Mouse (Mus musculus): ENCODE measurements around the gene BC017158. TPM values are rescaled to one million over a fixed set of nuclear protein-coding genes. Genes with fewer than 3 reads are reported as not detected.

Gene BC017158
- polyA plus RNA-seq, 1 experiment: 10.0 TPM

DNA sequence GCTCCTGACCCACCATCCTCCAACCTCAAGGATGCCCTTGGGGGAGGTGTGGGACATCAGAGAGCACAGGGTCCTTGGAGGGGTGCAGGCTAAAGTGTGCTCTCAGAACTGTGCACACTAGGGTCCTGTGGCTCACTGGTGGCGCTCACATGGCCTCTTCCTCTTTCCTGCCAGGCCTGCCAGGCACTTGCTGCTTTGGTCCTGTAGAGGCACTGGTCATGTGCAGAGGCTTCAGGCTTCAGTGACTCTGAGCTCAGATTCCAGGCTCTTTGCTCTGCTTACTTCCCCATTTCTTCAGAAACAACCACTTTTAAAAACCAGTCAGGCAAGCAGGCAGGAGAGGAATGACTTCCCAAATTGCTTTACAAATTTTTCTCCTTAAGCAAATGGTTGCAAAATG lies 34.9 kb upstream of the BC017158 start:
- Histone ChIP-seq H3K27me3 (ENCODE audit: control insufficient read depth, insufficient read depth, low read length) (no peaks in the 10 kb centered on the region), H3K4me3 (ENCODE audit: control insufficient read depth, low read depth, low read length) (no peak overlapping the region), H3K36me3 (ENCODE audit: control insufficient read depth, insufficient read depth, low read length) (no peaks in the 10 kb centered on the region), H3K27ac (ENCODE audit: control insufficient read depth, insufficient read depth, low read depth, low read length) (no peak overlapping the region), H3K4me1 (ENCODE audit: control insufficient read depth, insufficient read depth, low read length) (no peaks in the 10 kb centered on the region)
- TF ChIP-seq POLR2A (IDR thresholded peaks at IDR 0.05; ENCODE audit: control insufficient read depth, low read depth, low read length): no peak
- TF ChIP-seq CTCF (IDR thresholded peaks at IDR 0.05; ENCODE audit: control insufficient read depth, insufficient read depth, insufficient replicate concordance, low read depth, low read length): no peak

- TF ChIP-seq CTCF (IDR thresholded peaks at IDR 0.05; ENCODE audit: control insufficient read depth, insufficient read depth, insufficient replicate concordance, low read depth, low read length): no peak
- TF ChIP-seq POLR2A (IDR thresholded peaks at IDR 0.05; ENCODE audit: control insufficient read depth, low read depth, low read length): no peak
- H3K4me3 ChIP-seq (ENCODE audit: control insufficient read depth, low read depth, low read length): no peak overlapping the region
Measured at GRCm38 (mm10) chr7:128330981-128331380, 33.0 kb upstream of the BC017158 start.

DNA sequence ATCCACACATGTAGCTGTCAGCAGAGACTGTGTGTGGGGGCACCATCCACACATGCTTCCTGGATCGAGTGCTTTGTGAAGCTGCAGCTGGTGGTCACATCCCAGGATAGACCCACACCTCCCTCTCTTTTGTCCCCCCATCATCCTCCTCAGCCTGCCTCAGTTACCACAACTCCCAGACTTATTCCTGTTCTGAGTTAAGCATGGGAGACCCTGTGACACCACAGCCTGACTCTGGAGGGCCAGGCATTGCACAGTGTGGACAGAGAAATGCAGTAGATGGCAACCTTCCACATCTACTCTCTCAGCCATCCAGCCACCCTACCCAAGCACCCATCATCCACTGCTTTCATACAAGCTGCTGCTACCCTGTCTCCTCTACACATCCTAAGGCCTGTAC lies 27.0 kb upstream of the BC017158 start:
- Histone ChIP-seq H3K36me3 (ENCODE audit: control insufficient read depth, insufficient read depth, low read length) (no peaks in the 10 kb centered on the region), H3K27ac (ENCODE audit: control insufficient read depth, insufficient read depth, low read depth, low read length) (no peak overlapping the region), H3K4me3 (ENCODE audit: control insufficient read depth, low read depth, low read length) (no peak overlapping the region), H3K4me1 (ENCODE audit: control insufficient read depth, insufficient read depth, low read length) (no peaks in the 10 kb centered on the region), H3K27me3 (ENCODE audit: control insufficient read depth, insufficient read depth, low read length) (no peaks in the 10 kb centered on the region)
- TF ChIP-seq CTCF (IDR thresholded peaks at IDR 0.05; ENCODE audit: control insufficient read depth, insufficient read depth, insufficient replicate concordance, low read depth, low read length) (no peak), POLR2A (IDR thresholded peaks at IDR 0.05; ENCODE audit: control insufficient read depth, low read depth, low read length) (no peak)

More at GRCm38 (mm10) chr7:128330981-128331380, 33.0 kb upstream of the BC017158 start:
- H3K36me3 ChIP-seq (ENCODE audit: control insufficient read depth, insufficient read depth, low read length): no peaks in the 10 kb centered on the region
- H3K27ac ChIP-seq (ENCODE audit: control insufficient read depth, insufficient read depth, low read depth, low read length): no peak overlapping the region
- H3K4me1 ChIP-seq (ENCODE audit: control insufficient read depth, insufficient read depth, low read length): no peaks in the 10 kb centered on the region
- H3K27me3 ChIP-seq (ENCODE audit: control insufficient read depth, insufficient read depth, low read length): no peaks in the 10 kb centered on the region

- H3K4me3 ChIP-seq (ENCODE audit: control insufficient read depth, low read depth, low read length): no peak overlapping the region
- H3K27me3 ChIP-seq (ENCODE audit: control insufficient read depth, insufficient read depth, low read length): no peaks in the 10 kb centered on the region
- no peak for TF ChIP-seq POLR2A (IDR thresholded peaks at IDR 0.05; ENCODE audit: control insufficient read depth, low read depth, low read length)
- no peak for TF ChIP-seq CTCF (IDR thresholded peaks at IDR 0.05; ENCODE audit: control insufficient read depth, insufficient read depth, insufficient replicate concordance, low read depth, low read length)
- H3K4me1 ChIP-seq (ENCODE audit: control insufficient read depth, insufficient read depth, low read length): no peaks in the 10 kb centered on the region
- H3K36me3 ChIP-seq (ENCODE audit: control insufficient read depth, insufficient read depth, low read length): no peaks in the 10 kb centered on the region
- H3K27ac ChIP-seq (ENCODE audit: control insufficient read depth, insufficient read depth, low read depth, low read length): no peak overlapping the region
Measured at GRCm38 (mm10) chr7:128321260-128321659, 23.3 kb upstream of the BC017158 start.

DNA sequence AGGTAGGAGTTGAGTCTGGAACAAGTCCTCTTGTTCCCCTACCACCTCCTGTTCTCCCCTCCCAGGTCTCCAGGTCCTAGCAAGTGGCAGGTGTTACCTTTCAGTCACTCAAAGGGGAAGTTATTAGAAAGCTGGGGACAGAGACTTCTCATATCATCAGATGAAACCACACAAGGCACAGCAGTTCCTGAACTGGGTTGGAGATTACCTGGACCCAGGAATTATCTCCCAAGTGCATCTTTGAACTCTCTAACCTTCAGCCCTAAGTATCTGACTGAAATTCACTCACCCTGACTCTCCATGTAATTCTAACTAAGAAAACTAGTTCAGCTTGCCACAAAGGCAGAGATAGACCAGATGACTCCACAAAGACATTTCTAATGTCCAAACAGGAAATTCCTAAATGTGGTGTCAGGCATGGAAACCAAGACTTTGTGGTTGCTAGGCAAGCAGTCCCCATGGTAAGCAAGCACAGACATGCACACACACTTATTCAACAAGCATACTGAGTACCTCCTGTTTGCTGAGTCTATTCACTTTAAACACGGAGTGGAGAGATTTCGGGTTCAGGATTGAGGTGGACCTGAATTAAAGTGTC lies 22.3 kb upstream of the BC017158 start:
- no peak overlapping the region for H3K27ac ChIP-seq (ENCODE audit: control insufficient read depth, insufficient read depth, low read depth, low read length)

DNA sequence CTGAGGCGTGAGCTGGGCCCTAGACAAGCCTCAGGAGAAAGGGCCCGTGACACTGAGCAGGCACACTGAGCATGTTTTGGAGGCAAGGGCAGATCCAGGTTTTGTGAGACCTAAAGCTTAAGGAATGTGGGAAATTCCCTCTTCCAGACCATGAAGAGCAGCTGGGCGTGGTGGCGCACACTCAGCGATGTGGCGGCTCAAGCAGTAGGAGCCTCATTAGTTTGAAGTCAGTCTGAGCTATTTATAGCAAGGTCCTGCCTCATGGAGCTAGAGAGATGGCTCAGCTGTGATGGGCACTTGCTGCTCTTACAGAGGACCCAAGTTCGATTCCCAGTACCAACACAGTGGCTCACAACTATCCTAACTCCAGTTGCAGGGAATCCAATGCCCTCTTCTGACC lies 21.2 kb upstream of the BC017158 start:
- no peak overlapping the region for H3K4me3 ChIP-seq (ENCODE audit: control insufficient read depth, low read depth, low read length)
- no peaks in the 10 kb centered on the region for H3K36me3 ChIP-seq (ENCODE audit: control insufficient read depth, insufficient read depth, low read length)
- TF ChIP-seq POLR2A (IDR thresholded peaks at IDR 0.05; ENCODE audit: control insufficient read depth, low read depth, low read length) (no peak), CTCF (IDR thresholded peaks at IDR 0.05; ENCODE audit: control insufficient read depth, insufficient read depth, insufficient replicate concordance, low read depth, low read length) (no peak)
- no peaks in the 10 kb centered on the region for H3K27me3 ChIP-seq (ENCODE audit: control insufficient read depth, insufficient read depth, low read length)
- no peaks in the 10 kb centered on the region for H3K4me1 ChIP-seq (ENCODE audit: control insufficient read depth, insufficient read depth, low read length)
- no peak overlapping the region for H3K27ac ChIP-seq (ENCODE audit: control insufficient read depth, insufficient read depth, low read depth, low read length)

More for the DNA sequence above, 22.3 kb upstream of the BC017158 start:
- no peaks in the 10 kb centered on the region for H3K4me1 ChIP-seq (ENCODE audit: control insufficient read depth, insufficient read depth, low read length)
- H3K27me3 ChIP-seq (ENCODE audit: control insufficient read depth, insufficient read depth, low read length): no peaks in the 10 kb centered on the region
- H3K36me3 ChIP-seq (ENCODE audit: control insufficient read depth, insufficient read depth, low read length): no peaks in the 10 kb centered on the region
- TF ChIP-seq POLR2A (IDR thresholded peaks at IDR 0.05; ENCODE audit: control insufficient read depth, low read depth, low read length) (no peak), CTCF (IDR thresholded peaks at IDR 0.05; ENCODE audit: control insufficient read depth, insufficient read depth, insufficient replicate concordance, low read depth, low read length) (no peak)
- no peak overlapping the region for H3K4me3 ChIP-seq (ENCODE audit: control insufficient read depth, low read depth, low read length)

DNA sequence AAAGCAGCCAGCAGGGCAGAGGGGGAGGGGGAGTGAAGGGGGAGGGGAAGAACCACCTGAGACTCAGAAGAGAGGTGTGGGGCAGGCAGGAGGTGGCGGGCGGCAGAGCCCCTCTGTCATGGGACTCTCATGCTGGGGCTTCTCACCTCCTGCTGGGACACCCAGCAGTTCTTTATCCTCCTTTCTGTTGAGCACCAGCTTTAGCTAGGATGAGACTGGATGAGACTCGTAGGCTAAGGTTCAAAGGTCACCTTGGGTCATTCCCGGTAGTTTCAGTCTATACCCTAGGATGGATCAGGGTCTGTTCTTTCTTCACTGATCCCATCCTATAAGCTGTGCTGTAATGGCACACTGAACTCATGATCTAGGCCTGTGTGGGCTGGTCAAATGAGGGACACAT lies 19.0 kb upstream of the BC017158 start:
- Histone ChIP-seq H3K27me3 (ENCODE audit: control insufficient read depth, insufficient read depth, low read length) (no peaks in the 10 kb centered on the region), H3K4me1 (ENCODE audit: control insufficient read depth, insufficient read depth, low read length) (no peaks in the 10 kb centered on the region; the same call in 1 of the 2 replicates), H3K36me3 (ENCODE audit: control insufficient read depth, insufficient read depth, low read length) (no peaks in the 10 kb centered on the region), H3K27ac (ENCODE audit: control insufficient read depth, insufficient read depth, low read depth, low read length) (no peak overlapping the region), H3K4me3 (ENCODE audit: control insufficient read depth, low read depth, low read length) (no peak overlapping the region)
- TF ChIP-seq POLR2A (IDR thresholded peaks at IDR 0.05; ENCODE audit: control insufficient read depth, low read depth, low read length) (no peak), CTCF (IDR thresholded peaks at IDR 0.05; ENCODE audit: control insufficient read depth, insufficient read depth, insufficient replicate concordance, low read depth, low read length) (no peak)
